Mouse (Mus musculus) stomach, postnatal 0 days (tissue): ENCODE data around the gene Dnajc12. TPM values are rescaled to one million over a fixed set of nuclear protein-coding genes. Genes with fewer than 3 reads are reported as not detected.

Experiments used
- ATAC-seq: fragments of 200-750 bp; cut with Nextera tagmentation; 2 replicates; pipeline ENCODE4 v1.8.0; 2017; ENCODE audit not compliant: low FRiP score, low TSS enrichment
- DNase-seq: peaks from one replicate; pipeline ENCODE4 v3.0.0-alpha.2; 2016; ENCODE audit warnings: low spot score
- H3K27ac ChIP-seq: fragments of 300-500 bp; sonication (generic); replicated peaks from 2 replicates; pipeline ENCODE4 v1.5.1; 2014; ENCODE audit warnings: mild to moderate bottlenecking, control low read depth
- H3K27me3 ChIP-seq: fragments of 300-500 bp; sonication (generic); 2 replicates; pipeline ENCODE4 v1.6.1; 2014; ENCODE audit warnings: low read length; ENCODE audit not compliant: control insufficient read depth, insufficient read depth
- H3K36me3 ChIP-seq: fragments of 300-500 bp; sonication (generic); 2 replicates; pipeline ENCODE4 v1.6.1; 2014; ENCODE audit warnings: low read length, mixed read lengths; ENCODE audit not compliant: control insufficient read depth, insufficient read depth
- H3K4me1 ChIP-seq: fragments of 300-500 bp; sonication (generic); replicated peaks from 2 replicates; pipeline ENCODE4 v1.6.1; 2014; ENCODE audit warnings: antibody characterized with exemption; ENCODE audit not compliant: control insufficient read depth, insufficient read depth
- H3K4me2 ChIP-seq: fragments of 300-500 bp; sonication (generic); replicated peaks from 2 replicates; pipeline ENCODE4 v1.6.1; 2014; ENCODE audit warnings: low read depth, mild to moderate bottlenecking, control low read depth, moderate library complexity
- H3K4me3 ChIP-seq: fragments of 300-500 bp; sonication (generic); 2 replicates; pipeline ENCODE4 v1.5.1; 2014; ENCODE audit warnings: low read depth, low read length, control low read depth
- H3K9ac ChIP-seq: fragments of 300-500 bp; sonication (generic); 2 replicates; pipeline ENCODE4 v1.6.1; 2014; ENCODE audit warnings: mild to moderate bottlenecking, low read length, control low read depth, mixed read lengths
- H3K9me3 ChIP-seq: fragments of 300-500 bp; sonication (generic); 2 replicates; pipeline ENCODE4 v1.6.1; 2016; ENCODE audit warnings: low read length; ENCODE audit not compliant: control insufficient read depth
- CTCF ChIP-seq: IDR thresholded peaks from 2 replicates; pipeline ENCODE4 v1.5.1; 2016; ENCODE audit warnings: antibody characterized with exemption, low read depth, mild to moderate bottlenecking, moderate library complexity
- EP300 ChIP-seq: optimal IDR thresholded peaks from 2 replicates; pipeline ENCODE3; 2016; ENCODE audit warnings: antibody characterized with exemption
- WGBS: fragments of 180-500 bp; shearing (Covaris S2); extraction: QIAGEN DNeasy Blood & Tissue Kit; methylation state at CpG from one replicate; pipeline ENCODE4 v1.1.7; 2014; 5-methylcytosine and 5-hydroxymethylcytosine counted together
- polyA plus RNA-seq: library from polyadenylated mRNA; unstranded; fragments of >200 nt; fragmentation: Nextera tagmentation; extraction: Ambion mirVana; gene quantifications from 2 replicates; pipeline ENCODE4 v1.2.1, GENCODE M21; 2015

Dnajc12 gene
- polyA plus RNA-seq, result 10.2 and 11.0 TPM in 2 replicates

GRCm38 (mm10) chr10:63382372-63383279 is at the start of gene Dnajc12:
TSS of gene Dnajc12 (plus strand) at chr10:63382443.
- Histone ChIP-seq H3K27me3 (no peaks in the 10 kb centered on the region), H3K4me2 (peak within 1 kb of the TSS; percentile 81), H3K9me3 (no peaks in the 10 kb centered on the region), H3K4me3 (peak within 1 kb of the TSS; percentile 64), H3K9ac (peak within 1 kb of the TSS; percentile 66), H3K27ac (no peak within 1 kb of the TSS), H3K36me3 (no peaks in the 10 kb centered on the region), H3K4me1 (0 out of 2 replicates have a peak, but pooled peaks cover 2% of the 10 kb centered on the region)
- DNase-seq (peak; percentile 86), ATAC-seq (peak; percentile 96)
- TF ChIP-seq EP300 (no peak), CTCF (peak; percentile 90)
- under 1% methylated on average over 28 of the region's 28 CpGs for WGBS

DNA sequence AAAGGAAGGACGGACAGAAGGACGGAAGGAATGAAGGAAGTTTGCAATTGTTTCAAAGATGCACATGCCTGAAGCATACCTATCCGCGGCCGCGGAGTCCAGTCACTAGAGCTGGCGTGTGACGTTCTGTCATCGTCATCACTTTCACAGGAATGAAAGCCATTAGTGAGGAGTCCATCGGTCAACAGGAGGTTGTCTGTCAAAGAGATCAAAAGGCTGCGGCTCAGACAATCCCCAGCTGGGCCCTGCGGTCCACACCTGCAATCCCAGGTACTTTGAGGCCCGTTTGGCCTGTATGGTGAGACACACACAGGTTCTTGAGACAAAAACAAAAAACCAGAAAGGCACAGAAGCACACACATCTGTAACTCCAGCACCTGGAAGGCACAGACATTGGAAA is 45.3 kb upstream of the Dnajc12 start:
- Histone ChIP-seq H3K36me3 (peaks cover 4% of the 10 kb centered on the region; the same call in 1 of the 2 replicates), H3K4me3 (0 out of 2 replicates have a peak overlapping the region, but pooled peaks have one; percentile 12), H3K9ac (no peak overlapping the region; the same call in 1 of the 2 replicates), H3K9me3 (no peaks in the 10 kb centered on the region), H3K27ac (no peak overlapping the region), H3K27me3 (no peaks in the 10 kb centered on the region), H3K4me1 (peaks cover 12% of the 10 kb centered on the region), H3K4me2 (peak overlapping the region; percentile 81)
- DNase-seq, result no peak
- no peak for ATAC-seq
- 60% methylated on average over 13 of the region's 13 CpGs for WGBS
- TF ChIP-seq CTCF (no peak), EP300 (no peak)

DNA sequence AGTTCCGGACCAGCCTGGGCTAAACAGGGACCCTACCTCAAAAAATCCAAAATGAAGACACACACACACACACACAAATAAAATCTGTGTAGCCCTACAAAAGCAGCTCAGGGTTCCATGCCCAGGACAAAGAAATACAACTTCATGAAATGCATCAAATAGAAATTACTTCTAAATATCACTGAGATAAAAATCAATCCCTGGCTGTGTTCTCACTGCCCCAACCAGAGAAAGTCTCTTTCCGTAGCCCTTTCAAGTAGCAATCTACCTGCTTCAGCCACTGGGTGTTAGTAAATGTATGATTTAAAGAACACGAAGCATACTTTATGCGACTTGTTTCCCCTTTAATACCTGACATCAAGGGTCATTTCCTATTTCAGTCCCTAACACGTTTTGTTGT is 44.9 kb upstream of the Dnajc12 start:
- H3K9ac ChIP-seq, result peak overlapping the region; percentile 41
- ATAC-seq, result no peak
- WGBS, result 31% methylated on average over 5 of the region's 5 CpGs

DNA sequence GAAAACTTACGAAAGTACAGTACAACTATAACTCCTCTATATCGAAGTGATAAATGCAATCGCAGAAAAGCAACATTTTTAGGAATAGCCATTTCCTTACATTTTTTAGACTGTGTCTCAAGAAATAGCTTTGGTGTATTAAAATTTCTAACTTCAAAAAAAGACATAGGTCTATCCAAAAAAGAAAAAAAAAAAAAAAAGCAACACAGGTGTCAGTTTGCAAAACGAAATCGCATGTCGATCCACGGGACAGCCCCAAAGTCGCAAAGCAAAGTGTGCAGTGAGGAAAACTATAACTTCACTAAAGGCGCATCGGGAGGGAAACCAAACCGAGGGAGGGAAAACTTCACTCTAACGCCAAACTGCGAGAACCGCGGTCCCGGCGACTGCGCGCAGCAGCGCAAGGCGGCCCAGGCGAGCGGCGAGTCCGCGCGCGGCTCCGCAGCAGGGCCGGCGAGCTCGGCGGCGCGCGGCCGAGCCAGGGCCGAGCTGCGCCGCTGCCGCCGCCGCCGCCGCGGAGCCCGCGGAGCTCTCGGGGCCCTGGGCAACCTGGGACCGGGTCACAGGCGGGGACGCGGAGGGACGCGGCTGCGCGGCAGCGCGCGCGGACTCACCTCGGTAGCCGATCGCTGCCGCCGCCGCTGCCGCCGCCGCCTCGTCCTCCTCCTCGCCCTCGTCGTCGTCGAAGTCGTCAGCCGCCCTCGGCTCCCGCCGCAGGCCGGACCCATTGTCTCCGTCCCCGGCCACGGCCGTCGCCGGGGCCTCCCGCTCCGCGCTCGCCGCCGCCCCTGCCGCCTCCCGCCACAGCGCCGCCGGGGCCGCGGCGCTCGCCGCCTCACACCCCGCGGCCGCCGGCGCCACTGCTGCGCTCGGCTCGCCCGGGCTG is 44.0 kb upstream of the Dnajc12 start:
- Histone ChIP-seq H3K4me1 (peaks cover 12% of the 10 kb centered on the region), H3K27me3 (no peaks in the 10 kb centered on the region), H3K27ac (peak overlapping the region; percentile 98), H3K4me3 (peak overlapping the region; percentile 70), H3K4me2 (peak overlapping the region; percentile 81), H3K9me3 (no peaks in the 10 kb centered on the region), H3K36me3 (peaks cover 4% of the 10 kb centered on the region; the same call in 1 of the 2 replicates), H3K9ac (peak overlapping the region; percentile 97)
- peak; percentile 75 for DNase-seq
- TF ChIP-seq EP300, result no peak
- TF ChIP-seq CTCF, result no peak
- WGBS, result under 1% methylated on average over 72 of the region's 113 CpGs
- peak; percentile 82 for ATAC-seq

More for the DNA sequence above, 44.9 kb upstream of the Dnajc12 start:
- Histone ChIP-seq H3K27me3 (no peaks in the 10 kb centered on the region), H3K4me3 (peak overlapping the region; percentile 70), H3K27ac (no peak overlapping the region), H3K4me1 (peaks cover 12% of the 10 kb centered on the region), H3K4me2 (peak overlapping the region; percentile 81), H3K36me3 (peaks cover 4% of the 10 kb centered on the region; the same call in 1 of the 2 replicates), H3K9me3 (no peaks in the 10 kb centered on the region)
- DNase-seq, result no peak
- TF ChIP-seq EP300, result no peak
- no peak for TF ChIP-seq CTCF

- peaks cover 2% of the 10 kb centered on the region; the same call in 1 of the 2 replicates for H3K36me3 ChIP-seq
- WGBS, result 2% methylated on average over 39 of the region's 74 CpGs
- H3K9ac ChIP-seq, result peak overlapping the region; percentile 97
- peaks cover 12% of the 10 kb centered on the region for H3K4me1 ChIP-seq
- ATAC-seq, result peak; percentile 98
- H3K9me3 ChIP-seq, result no peaks in the 10 kb centered on the region
- no peaks in the 10 kb centered on the region for H3K27me3 ChIP-seq
- TF ChIP-seq CTCF (peak; percentile 10; the same call in 1 of the 2 replicates), EP300 (no peak)
- peak overlapping the region; percentile 70 for H3K4me3 ChIP-seq
- H3K4me2 ChIP-seq, result peak overlapping the region; percentile 81
- H3K27ac ChIP-seq, result peak overlapping the region; percentile 98
- DNase-seq, result peak; percentile 97
Measured at GRCm38 (mm10) chr10:63338914-63339643, 43.2 kb upstream of the Dnajc12 start.
